Mouse (Mus musculus): ENCODE results near the gene Hpd. TPM values are rescaled to one million over a fixed set of nuclear protein-coding genes. Genes with fewer than 3 reads are reported as not detected.

Gene Hpd
- total and polyA plus RNA-seq, 3 experiments = 0.61 TPM; not detected in 2

GRCm38 (mm10) chr5:123162942-123163341 lies 19.6 kb downstream of the Hpd start:
- Histone ChIP-seq H3K36me3 (ENCODE audit: control insufficient read depth, insufficient read depth, low read length) (no peaks in the 10 kb centered on the region), H3K9ac (ENCODE audit: low read depth, low read length) (no peak overlapping the region), H3K4me3 (no peak overlapping the region), H3K27ac (no peak overlapping the region), H3K4me1 (ENCODE audit: control insufficient read depth, insufficient read depth, low read length) (no peaks in the 10 kb centered on the region), H3K79me2 (replicated peaks; ENCODE audit: control insufficient read depth, insufficient read depth, low read length) (no peaks in the 10 kb centered on the region), H3K27me3 (ENCODE audit: control insufficient read depth, insufficient read depth, low read length) (no peaks in the 10 kb centered on the region)
- 76% methylated on average over 9 of the region's 9 CpGs for WGBS
- intact Hi-C loops (cut with DNase I) = no loop called here
- no peak for DNase-seq
- TF ChIP-seq POLR2A (IDR thresholded peaks at IDR 0.05; ENCODE audit: insufficient read depth, low read depth, low read length) (no peak), CTCF (IDR thresholded peaks at IDR 0.05) (no peak), EP300 (IDR thresholded peaks at IDR 0.05; ENCODE audit: insufficient read depth, low read depth, low read length) (no peak)

DNA sequence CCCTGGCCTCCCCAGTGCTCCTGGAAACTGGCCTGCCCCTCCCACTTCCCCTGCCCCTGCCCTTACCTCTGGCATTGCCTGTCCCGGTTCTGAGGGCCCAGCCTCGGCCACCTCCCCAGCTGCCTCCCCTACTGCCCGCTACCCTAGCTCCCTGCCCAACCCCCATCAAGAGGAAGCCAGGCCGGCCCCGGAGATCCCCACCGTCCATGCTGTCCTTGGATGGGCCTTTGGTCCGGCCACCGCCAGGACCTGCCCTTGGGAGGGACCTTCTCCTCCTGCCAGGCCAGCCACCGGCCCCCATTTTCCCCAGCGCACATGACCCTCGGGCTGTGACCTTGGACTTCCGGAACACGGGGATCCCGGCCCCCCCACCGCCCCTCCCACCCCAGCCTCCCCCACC lies 22.2 kb downstream of the Hpd start:
- H3K9ac ChIP-seq (ENCODE audit: low read depth, low read length) = no peak overlapping the region
- H3K27ac ChIP-seq = no peak overlapping the region
- H3K79me2 ChIP-seq (replicated peaks; ENCODE audit: control insufficient read depth, insufficient read depth, low read length) = no peaks in the 10 kb centered on the region; the same call in 1 of the 2 replicates
- no peak overlapping the region for H3K4me3 ChIP-seq
- no peaks in the 10 kb centered on the region for H3K27me3 ChIP-seq (ENCODE audit: control insufficient read depth, insufficient read depth, low read length)
- no peak for DNase-seq
- no peaks in the 10 kb centered on the region for H3K4me1 ChIP-seq (ENCODE audit: control insufficient read depth, insufficient read depth, low read length)
- 81% methylated on average over 15 of the region's 15 CpGs for WGBS
- TF ChIP-seq POLR2A (IDR thresholded peaks at IDR 0.05; ENCODE audit: insufficient read depth, low read depth, low read length) (no peak), EP300 (IDR thresholded peaks at IDR 0.05; ENCODE audit: insufficient read depth, low read depth, low read length) (no peak), CTCF (IDR thresholded peaks at IDR 0.05) (no peak)
- H3K36me3 ChIP-seq (ENCODE audit: control insufficient read depth, insufficient read depth, low read length) = no peaks in the 10 kb centered on the region
- intact Hi-C loops (cut with DNase I) = no loop called here

GRCm38 (mm10) chr5:123159866-123160265 lies 22.7 kb downstream of the Hpd start:
- Histone ChIP-seq H3K79me2 (replicated peaks; ENCODE audit: control insufficient read depth, insufficient read depth, low read length) (no peaks in the 10 kb centered on the region; the same call in 1 of the 2 replicates), H3K36me3 (ENCODE audit: control insufficient read depth, insufficient read depth, low read length) (no peaks in the 10 kb centered on the region), H3K9ac (ENCODE audit: low read depth, low read length) (no peak overlapping the region), H3K4me1 (ENCODE audit: control insufficient read depth, insufficient read depth, low read length) (no peaks in the 10 kb centered on the region), H3K27ac (no peak overlapping the region), H3K4me3 (no peak overlapping the region), H3K27me3 (ENCODE audit: control insufficient read depth, insufficient read depth, low read length) (no peaks in the 10 kb centered on the region)
- TF ChIP-seq CTCF (IDR thresholded peaks at IDR 0.05) = no peak
- TF ChIP-seq POLR2A (IDR thresholded peaks at IDR 0.05; ENCODE audit: insufficient read depth, low read depth, low read length) = no peak
- TF ChIP-seq EP300 (IDR thresholded peaks at IDR 0.05; ENCODE audit: insufficient read depth, low read depth, low read length) = no peak
- 93% methylated on average over 15 of the region's 15 CpGs for whole genome bisulfite sequencing
- intact Hi-C loops (cut with DNase I) = no loop called here
- DNase-seq = no peak

DNA sequence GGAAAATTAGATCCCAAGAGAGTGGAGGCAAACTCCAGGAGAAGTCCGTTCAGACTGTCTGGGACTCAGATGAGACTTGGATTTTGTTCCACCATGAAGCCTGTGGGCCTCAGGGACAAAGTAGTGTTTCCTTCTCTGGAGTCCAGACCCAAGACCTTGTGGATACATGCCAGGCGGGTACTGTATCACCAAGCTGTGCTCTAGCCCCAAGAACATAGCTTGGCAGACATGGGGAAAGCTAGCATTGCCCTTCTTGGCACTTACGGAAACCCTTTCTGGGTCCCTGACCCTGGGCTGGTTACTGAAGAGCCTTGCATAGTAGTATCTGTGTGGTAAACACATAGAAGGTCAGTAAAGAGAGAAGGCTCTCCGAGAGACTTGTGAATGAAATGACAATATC lies 23.1 kb downstream of the Hpd start:
- Histone ChIP-seq H3K4me3 (no peak overlapping the region), H3K79me2 (replicated peaks; ENCODE audit: control insufficient read depth, insufficient read depth, low read length) (no peaks in the 10 kb centered on the region; the same call in 1 of the 2 replicates), H3K27me3 (ENCODE audit: control insufficient read depth, insufficient read depth, low read length) (no peaks in the 10 kb centered on the region), H3K36me3 (ENCODE audit: control insufficient read depth, insufficient read depth, low read length) (no peaks in the 10 kb centered on the region), H3K9ac (ENCODE audit: low read depth, low read length) (no peak overlapping the region), H3K27ac (no peak overlapping the region), H3K4me1 (ENCODE audit: control insufficient read depth, insufficient read depth, low read length) (no peaks in the 10 kb centered on the region)
- 93% methylated on average over 4 of the region's 4 CpGs for WGBS
- no peak for DNase-seq
- intact Hi-C loops (cut with DNase I) = no loop called here
- TF ChIP-seq EP300 (IDR thresholded peaks at IDR 0.05; ENCODE audit: insufficient read depth, low read depth, low read length) (no peak), POLR2A (IDR thresholded peaks at IDR 0.05; ENCODE audit: insufficient read depth, low read depth, low read length) (no peak), CTCF (IDR thresholded peaks at IDR 0.05) (no peak)

DNA sequence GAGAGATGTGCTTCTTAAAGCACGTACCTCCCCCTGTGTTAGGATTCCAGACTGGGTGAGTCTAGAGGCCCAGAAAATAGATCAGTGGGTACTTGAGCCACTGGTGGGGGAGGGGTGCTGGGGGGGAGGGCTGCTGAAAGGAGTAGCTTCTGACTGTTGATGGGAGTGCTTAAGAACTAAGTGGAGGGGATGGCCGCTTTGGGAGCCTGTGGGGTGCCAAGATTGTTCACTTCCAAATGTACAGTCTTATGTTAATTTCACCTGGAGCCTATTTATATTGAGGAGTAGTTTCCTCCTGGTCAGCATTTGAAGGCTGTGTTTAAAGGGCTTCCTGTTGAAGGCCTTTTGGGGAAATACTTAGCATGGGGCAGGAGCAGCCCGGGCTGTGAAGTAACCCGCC lies 24.6 kb downstream of the Hpd start:
- DNase-seq = no peak
- Histone ChIP-seq H3K27me3 (ENCODE audit: control insufficient read depth, insufficient read depth, low read length) (no peaks in the 10 kb centered on the region), H3K9ac (ENCODE audit: low read depth, low read length) (no peak overlapping the region), H3K79me2 (replicated peaks; ENCODE audit: control insufficient read depth, insufficient read depth, low read length) (no peaks in the 10 kb centered on the region; the same call in 1 of the 2 replicates), H3K4me3 (no peak overlapping the region), H3K36me3 (ENCODE audit: control insufficient read depth, insufficient read depth, low read length) (no peaks in the 10 kb centered on the region), H3K4me1 (ENCODE audit: control insufficient read depth, insufficient read depth, low read length) (no peaks in the 10 kb centered on the region), H3K27ac (no peak overlapping the region)
- 69% methylated on average over 4 of the region's 4 CpGs for WGBS
- intact Hi-C loops (cut with DNase I) = no loop called here
- TF ChIP-seq POLR2A (IDR thresholded peaks at IDR 0.05; ENCODE audit: insufficient read depth, low read depth, low read length) (no peak), EP300 (IDR thresholded peaks at IDR 0.05; ENCODE audit: insufficient read depth, low read depth, low read length) (no peak), CTCF (IDR thresholded peaks at IDR 0.05) (no peak)

- peak; percentile 68 for TF ChIP-seq CTCF (IDR thresholded peaks at IDR 0.05)
- no peak for TF ChIP-seq POLR2A (IDR thresholded peaks at IDR 0.05; ENCODE audit: insufficient read depth, low read depth, low read length)
- no peak for TF ChIP-seq EP300 (IDR thresholded peaks at IDR 0.05; ENCODE audit: insufficient read depth, low read depth, low read length)
Observed at GRCm38 (mm10) chr5:123156763-123157162, 25.8 kb downstream of the Hpd start.

More at GRCm38 (mm10) chr5:123156763-123157162, 25.8 kb downstream of the Hpd start:
- Histone ChIP-seq H3K79me2 (replicated peaks; ENCODE audit: control insufficient read depth, insufficient read depth, low read length) (no peaks in the 10 kb centered on the region; the same call in none of the 2 replicates), H3K9ac (ENCODE audit: low read depth, low read length) (no peak overlapping the region), H3K27me3 (ENCODE audit: control insufficient read depth, insufficient read depth, low read length) (no peaks in the 10 kb centered on the region), H3K4me1 (ENCODE audit: control insufficient read depth, insufficient read depth, low read length) (no peaks in the 10 kb centered on the region), H3K27ac (no peak overlapping the region), H3K36me3 (ENCODE audit: control insufficient read depth, insufficient read depth, low read length) (no peaks in the 10 kb centered on the region), H3K4me3 (no peak overlapping the region)
- 87% methylated on average over 12 of the region's 12 CpGs for WGBS
- intact Hi-C loops (cut with DNase I) = no loop called here
- no peak for DNase-seq
